Mouse (Mus musculus) cerebellum, adult (tissue): ENCODE data around the gene Gm9046.
"Not testable (repeated sequence)": the region's sequence is repeated elsewhere in the genome, so short reads cannot be mapped to it uniquely, and the experiment has no call there.

Experiments used
- ATAC-seq: cut with Nextera tagmentation; 2 replicates; pipeline ENCODE4 v1.9.2; 2017; ENCODE audit warnings: mild to moderate bottlenecking, moderate library complexity, mixed read lengths; ENCODE audit not compliant: insufficient number of reproducible peaks, low FRiP score, low TSS enrichment

The Gm9046 gene

DNA sequence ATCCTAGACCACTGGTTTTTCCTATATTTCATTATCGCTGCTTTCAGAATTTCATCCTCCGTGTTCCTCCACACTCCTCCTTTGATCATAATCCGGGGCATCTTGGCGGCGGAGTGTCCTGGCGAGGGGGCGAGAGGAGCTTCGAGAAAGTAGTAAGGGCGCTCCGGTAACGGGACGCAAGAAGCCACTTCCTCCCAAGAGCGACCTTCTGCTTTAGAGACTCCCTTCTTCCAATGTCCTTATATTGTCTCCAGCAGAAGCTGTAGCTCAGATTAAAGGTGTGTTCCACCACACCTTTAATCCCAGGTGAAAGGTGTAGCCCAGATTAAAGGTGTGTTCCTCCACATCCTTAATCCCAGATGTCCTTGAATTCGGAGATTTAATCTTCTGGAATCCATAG lies at the start of gene Gm9046:
Gene Gm9046 (minus strand): TSS at position 101 of the 400 bp plus-strand sequence.
- ATAC-seq: not testable (repeated sequence)

DNA sequence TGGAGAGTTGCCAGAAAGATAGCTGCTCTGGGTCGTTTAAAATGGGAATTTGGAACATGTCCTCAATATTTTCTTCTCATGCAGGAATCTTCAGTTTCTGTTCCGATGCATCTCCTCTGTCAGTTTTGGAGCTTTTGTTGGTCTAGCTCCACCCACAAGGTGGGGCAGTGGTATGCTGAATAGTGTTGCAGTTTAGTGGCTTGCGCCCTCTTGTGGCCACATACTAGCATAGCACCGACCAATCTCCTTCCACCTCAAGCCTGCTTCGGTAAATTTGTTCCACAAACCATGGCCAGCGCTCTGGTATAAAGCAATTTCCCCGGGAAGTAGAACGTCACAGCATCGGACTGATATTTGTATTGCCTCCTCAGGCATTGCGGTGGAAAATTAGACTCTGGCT lies 27.4 kb upstream of the Gm9046 start:
- ATAC-seq: peak; percentile 85

GRCm38 (mm10) chr10:118369518-118369917 lies 26.5 kb upstream of the Gm9046 start:
- no peak for ATAC-seq

- not testable (repeated sequence) for ATAC-seq
Observed at GRCm38 (mm10) chr10:118354005-118354404, 10.9 kb upstream of the Gm9046 start, which contains the start of gene Gm9049. Gene Gm9049 (minus strand): TSS chr10:118354105.

DNA sequence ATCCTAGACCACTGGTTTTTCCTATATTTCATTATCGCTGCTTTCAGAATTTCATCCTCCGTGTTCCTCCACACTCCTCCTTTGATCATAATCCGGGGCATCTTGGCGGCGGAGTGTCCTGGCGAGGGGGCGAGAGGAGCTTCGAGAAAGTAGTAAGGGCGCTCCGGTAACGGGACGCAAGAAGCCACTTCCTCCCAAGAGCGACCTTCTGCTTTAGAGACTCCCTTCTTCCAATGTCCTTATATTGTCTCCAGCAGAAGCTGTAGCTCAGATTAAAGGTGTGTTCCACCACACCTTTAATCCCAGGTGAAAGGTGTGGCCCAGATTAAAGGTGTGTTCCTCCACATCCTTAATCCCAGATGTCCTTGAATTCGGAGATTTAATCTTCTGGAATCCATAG lies 5.5 kb upstream of the Gm9046 start, which contains the start of gene Gm9048:
Gene Gm9048 (minus strand): TSS at position 101 of the 400 bp plus-strand sequence.
- not testable (repeated sequence) for ATAC-seq

- ATAC-seq: not testable (repeated sequence)
Observed at GRCm38 (mm10) chr10:118337731-118338130, 5.3 kb downstream of the Gm9046 start, which contains the start of gene Gm9045. Gene Gm9045 (minus strand): TSS chr10:118337831.

DNA sequence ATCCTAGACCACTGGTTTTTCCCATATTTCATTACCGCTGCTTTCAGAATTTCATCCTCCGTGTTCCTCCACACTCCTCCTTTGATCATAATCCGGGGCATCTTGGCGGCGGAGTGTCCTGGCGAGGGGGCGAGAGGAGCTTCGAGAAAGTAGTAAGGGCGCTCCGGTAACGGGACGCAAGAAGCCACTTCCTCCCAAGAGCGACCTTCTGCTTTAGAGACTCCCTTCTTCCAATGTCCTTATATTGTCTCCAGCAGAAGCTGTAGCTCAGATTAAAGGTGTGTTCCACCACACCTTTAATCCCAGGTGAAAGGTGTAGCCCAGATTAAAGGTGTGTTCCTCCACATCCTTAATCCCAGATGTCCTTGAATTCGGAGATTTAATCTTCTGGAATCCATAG lies 10.7 kb downstream of the Gm9046 start, which contains the start of gene Gm9044:
Gene Gm9044 (minus strand): TSS at position 101 of the 400 bp plus-strand sequence.
- not testable (repeated sequence) for ATAC-seq

- ATAC-seq: not testable (repeated sequence)
Observed at GRCm38 (mm10) chr10:118326869-118327268, 16.2 kb downstream of the Gm9046 start, which contains the start of gene Gm9040. Gene Gm9040 (minus strand): TSS chr10:118326969.

DNA sequence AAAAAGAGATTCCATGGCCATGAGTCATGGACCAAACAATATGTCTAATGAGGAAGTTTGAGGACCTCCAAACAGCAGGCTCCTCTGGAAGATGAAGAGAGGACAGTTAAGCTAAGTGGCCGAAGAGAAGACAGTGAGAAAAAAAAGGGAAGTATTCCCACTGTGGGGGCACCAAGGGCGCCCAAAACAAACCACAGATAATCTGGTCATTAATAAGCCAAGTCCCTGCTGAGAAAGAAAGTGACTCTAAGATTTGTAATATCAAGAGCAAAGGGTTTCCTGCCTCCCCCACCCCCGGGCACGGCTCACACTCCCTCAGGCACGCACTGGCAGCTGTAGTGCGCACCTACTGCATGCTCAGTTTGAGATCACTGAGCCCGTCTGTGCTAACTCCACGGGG lies 24.0 kb downstream of the Gm9046 start:
- no peak for ATAC-seq

DNA sequence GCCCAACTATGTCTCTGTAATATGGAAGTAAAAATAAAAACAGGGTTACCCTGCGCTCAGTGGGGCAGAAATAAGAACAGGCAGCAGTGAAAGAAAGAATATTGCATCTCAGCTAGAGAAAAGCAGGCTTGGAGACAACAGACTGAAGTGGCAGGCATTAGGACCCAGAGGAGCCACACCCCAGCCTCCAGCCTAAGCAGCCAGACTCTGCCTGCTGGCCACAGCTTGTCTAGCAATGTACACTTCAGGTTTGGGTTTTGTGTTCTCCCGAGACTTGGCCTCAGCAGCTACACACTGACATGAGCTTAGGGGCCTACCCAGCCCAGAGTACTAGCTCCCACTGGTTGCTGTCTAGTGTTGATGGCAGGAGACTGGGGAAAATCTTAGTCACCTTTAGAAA lies 40.9 kb downstream of the Gm9046 start:
- ATAC-seq: peak; percentile 57; the same call in 1 of the 2 replicates

- ATAC-seq: no peak
Observed at GRCm38 (mm10) chr10:118294938-118295337, 48.1 kb downstream of the Gm9046 start, which contains the start of gene Iltifb. Gene Iltifb (minus strand): TSS chr10:118295038.
